Mouse (Mus musculus): Measurements from ENCODE around the gene Hpgds.

Hpgds gene

GRCm38 (mm10) chr6:65144621-65145205 lies at the start of gene Hpgds:
Gene Hpgds, minus strand, starts transcription at chr6:65144908.
- DNase-seq (ENCODE audit: low read depth, low spot score), result no peak

GRCm38 (mm10) chr6:65164977-65165376 lies 20.3 kb upstream of the Hpgds start:
- no peak for DNase-seq (ENCODE audit: low read depth, low spot score)

- DNase-seq (ENCODE audit: low read depth, low spot score), result no peak
These were observed 19.4 kb upstream of the Hpgds start for GRCm38 (mm10) chr6:65164137-65164536.

GRCm38 (mm10) chr6:65159381-65159942 lies 14.8 kb upstream of the Hpgds start:
- no peak for DNase-seq (ENCODE audit: low read depth, low spot score)

GRCm38 (mm10) chr6:65157042-65157441 lies 12.3 kb upstream of the Hpgds start:
- no peak for DNase-seq (ENCODE audit: low read depth, low spot score)

GRCm38 (mm10) chr6:65153570-65153969 lies 8.9 kb upstream of the Hpgds start:
- DNase-seq (ENCODE audit: low read depth, low spot score), result no peak

- DNase-seq (ENCODE audit: low read depth, low spot score), result no peak
These were observed 6.0 kb upstream of the Hpgds start for GRCm38 (mm10) chr6:65150703-65151102.

- no peak for DNase-seq (ENCODE audit: low read depth, low spot score)
These were observed 1.7 kb upstream of the Hpgds start for GRCm38 (mm10) chr6:65146363-65146762.

GRCm38 (mm10) chr6:65142316-65142715 lies 2.4 kb downstream of the Hpgds start:
- no peak for DNase-seq (ENCODE audit: low read depth, low spot score)

- DNase-seq (ENCODE audit: low read depth, low spot score), result no peak
These were observed 3.9 kb downstream of the Hpgds start for GRCm38 (mm10) chr6:65140750-65141243.

- no peak for DNase-seq (ENCODE audit: low read depth, low spot score)
These were observed 4.5 kb downstream of the Hpgds start for GRCm38 (mm10) chr6:65140082-65140749.

GRCm38 (mm10) chr6:65138243-65138642 lies 6.5 kb downstream of the Hpgds start:
- no peak for DNase-seq (ENCODE audit: low read depth, low spot score)

- DNase-seq (ENCODE audit: low read depth, low spot score), result no peak
These were observed 6.9 kb downstream of the Hpgds start for GRCm38 (mm10) chr6:65137802-65138201.

GRCm38 (mm10) chr6:65132376-65132775 lies 12.3 kb downstream of the Hpgds start:
- DNase-seq (ENCODE audit: low read depth, low spot score), result no peak

- peak; percentile 53 for DNase-seq (ENCODE audit: low read depth, low spot score)
These were observed 18.5 kb downstream of the Hpgds start for GRCm38 (mm10) chr6:65126074-65126726.

- no peak for DNase-seq (ENCODE audit: low read depth, low spot score)
These were observed 27.2 kb downstream of the Hpgds start for GRCm38 (mm10) chr6:65117540-65117939.

GRCm38 (mm10) chr6:65114902-65115301 lies 29.8 kb downstream of the Hpgds start:
- DNase-seq (ENCODE audit: low read depth, low spot score), result no peak

- DNase-seq (ENCODE audit: low read depth, low spot score), result no peak
These were observed 65.6 kb downstream of the Hpgds start for GRCm38 (mm10) chr6:65079139-65079538.

GRCm38 (mm10) chr6:65075201-65075600 lies 69.5 kb downstream of the Hpgds start:
- no peak for DNase-seq (ENCODE audit: low read depth, low spot score)
